Mouse (Mus musculus) ES-E14 (cell line): ENCODE measurements at regions not wholly inside any gene's neighbourhood (a gene's known extent, or its start where the extent isn't known, plus 50 kb on each side); places are given as distances from the start of the nearest gene placed in this dataset.

Source experiments
- DNase-seq: peaks from one replicate; pipeline ENCODE4 v3.0.0-alpha.2; 2013; ENCODE audit warnings: low read depth, low spot score
- H3K27ac ChIP-seq: 2 replicates; pipeline ENCODE4 v1.5.1; 2012; ENCODE audit warnings: low read depth, mild to moderate bottlenecking, low read length, moderate library complexity, mixed read lengths; ENCODE audit not compliant: poor library complexity, insufficient read depth, severe bottlenecking
- H3K36me3 ChIP-seq: 2 replicates; pipeline ENCODE4 v1.6.1; 2012; ENCODE audit warnings: mild to moderate bottlenecking, low read length, moderate library complexity, mixed read lengths; ENCODE audit not compliant: control insufficient read depth, poor library complexity, insufficient read depth, severe bottlenecking
- H3K4me1 ChIP-seq, 2 experiments: fragments of 150-350 bp in 1 of 2; sonication (generic) in 1 of 2; 2 replicates each; pipeline ENCODE4 v1.6.1; 2012; ENCODE audit warnings: low read length in 2 of 2, mild to moderate bottlenecking in 1 of 2, mixed read lengths in 1 of 2; ENCODE audit not compliant: control insufficient read depth in 2 of 2, insufficient read depth in 2 of 2, poor library complexity in 1 of 2
- H3K4me3 ChIP-seq, 2 experiments: fragments of 150-350 bp in 1 of 2; sonication (generic) in 1 of 2; 2 replicates each; pipeline ENCODE4 v1.5.1; 2012; ENCODE audit warnings: low read length in 2 of 2, low read depth in 1 of 2, mild to moderate bottlenecking in 1 of 2, mixed read lengths in 1 of 2; ENCODE audit not compliant: insufficient read depth in 1 of 2, poor library complexity in 1 of 2, severe bottlenecking in 1 of 2
- H3K9ac ChIP-seq: 2 replicates; pipeline ENCODE4 v1.6.1; 2012; ENCODE audit warnings: low read depth, mild to moderate bottlenecking, low read length, mixed read lengths; ENCODE audit not compliant: poor library complexity, insufficient read depth, severe bottlenecking
- H3K9me3 ChIP-seq: fragments of 150-350 bp; sonication (generic); 2 replicates; pipeline ENCODE4 v1.6.1; 2012; ENCODE audit warnings: low read depth, mild to moderate bottlenecking, low read length; ENCODE audit not compliant: control insufficient read depth, insufficient read depth
- CHD2 ChIP-seq: IDR thresholded peaks from 2 replicates; pipeline ENCODE4 v1.6.1; 2014; ENCODE audit warnings: mild to moderate bottlenecking, low read depth, low read length, inconsistent platforms
- HCFC1 ChIP-seq: IDR thresholded peaks from 2 replicates; pipeline ENCODE4 v1.6.1; 2012; ENCODE audit warnings: low read length, inconsistent platforms, borderline replicate concordance; ENCODE audit not compliant: insufficient read depth
- MAFK ChIP-seq: IDR thresholded peaks from 2 replicates; pipeline ENCODE4 v1.6.1; 2014; ENCODE audit warnings: mild to moderate bottlenecking, low read depth, low read length, inconsistent platforms; ENCODE audit not compliant: insufficient read depth
- ZC3H11A ChIP-seq: IDR thresholded peaks from 2 replicates; pipeline ENCODE4 v1.6.1; 2012; ENCODE audit warnings: low read depth, mild to moderate bottlenecking, inconsistent platforms, low read length, borderline replicate concordance
- ZNF384 ChIP-seq: IDR thresholded peaks from 2 replicates; pipeline ENCODE4 v1.6.1; 2012; ENCODE audit warnings: low read depth, low read length, inconsistent platforms
- in situ Hi-C, 2 experiments: fragments of 600-800 bp; cut with MboI; formaldehyde crosslinking; loops; one replicate each; pipeline ENCODE4 v1.15.1; 2025; ENCODE audit warnings: low sequenced_read_pairs in 2 of 2, inconsistent platforms in 1 of 2; ENCODE audit not compliant: unreplicated experiment in 2 of 2

DNA sequence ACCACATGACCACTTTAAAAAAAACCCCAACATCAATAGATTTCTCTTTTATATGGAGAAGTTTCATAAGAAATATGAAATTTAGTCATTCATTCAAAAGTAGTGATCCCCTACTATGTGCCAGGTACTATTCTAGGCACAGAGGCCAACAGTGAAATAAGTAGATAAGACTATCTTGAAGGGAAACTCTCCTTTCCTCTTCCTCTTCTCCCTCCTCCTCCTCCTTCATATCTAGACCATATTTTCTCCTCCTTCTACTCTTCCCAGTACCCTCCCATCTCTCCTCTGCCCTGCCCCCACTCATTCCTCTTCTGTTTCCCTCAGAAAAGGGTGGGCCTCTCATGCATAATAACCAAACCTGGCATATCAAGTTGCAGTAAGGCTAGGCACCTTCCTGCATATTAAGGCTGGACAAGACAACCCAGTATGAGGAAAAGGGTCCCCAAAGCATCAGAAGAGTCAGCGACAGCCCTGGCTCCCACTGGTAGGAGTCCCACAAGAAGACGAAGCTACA lies 54.4 kb upstream of the Prickle1 start:
- no peak overlapping the region for H3K9ac ChIP-seq
- H3K9me3 ChIP-seq, result no peaks in the 10 kb centered on the region
- no peaks in the 10 kb centered on the region for H3K4me1 ChIP-seq
- H3K27ac ChIP-seq, result no peak overlapping the region
- TF ChIP-seq ZNF384 (no peak), MAFK (no peak), HCFC1 (no peak), CHD2 (no peak)
- in situ Hi-C loops, result no loop called here
- no peak overlapping the region for H3K4me3 ChIP-seq
- no peak for DNase-seq
- no peaks in the 10 kb centered on the region for H3K36me3 ChIP-seq

DNA sequence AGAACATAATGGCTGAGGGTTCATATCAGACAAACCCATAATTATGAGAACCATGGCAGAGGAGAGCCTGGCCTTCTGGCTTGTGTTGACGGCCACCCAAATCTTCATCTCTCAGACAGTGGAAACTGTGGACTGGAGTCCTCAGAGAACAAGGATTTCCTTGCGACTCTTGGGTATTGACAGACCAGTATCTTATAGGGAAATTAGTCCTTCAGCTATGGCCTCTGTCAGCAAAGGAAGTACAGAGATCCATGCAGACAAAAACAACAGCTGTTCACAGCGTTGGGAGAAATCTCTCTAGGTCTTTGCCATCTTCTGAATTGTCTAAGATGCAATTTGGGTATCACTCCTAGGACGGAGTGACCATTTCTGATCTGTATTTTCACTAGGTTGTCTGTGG lies 53.0 kb upstream of the Prickle1 start:
- Histone ChIP-seq H3K27ac (no peak overlapping the region), H3K4me3 (no peak overlapping the region), H3K9ac (no peak overlapping the region), H3K4me1 (no peaks in the 10 kb centered on the region), H3K9me3 (no peaks in the 10 kb centered on the region), H3K36me3 (no peaks in the 10 kb centered on the region)
- in situ Hi-C loops, result no loop called here
- no peak for DNase-seq
- TF ChIP-seq CHD2 (no peak), HCFC1 (no peak), ZC3H11A (no peak), MAFK (no peak), ZNF384 (no peak)

DNA sequence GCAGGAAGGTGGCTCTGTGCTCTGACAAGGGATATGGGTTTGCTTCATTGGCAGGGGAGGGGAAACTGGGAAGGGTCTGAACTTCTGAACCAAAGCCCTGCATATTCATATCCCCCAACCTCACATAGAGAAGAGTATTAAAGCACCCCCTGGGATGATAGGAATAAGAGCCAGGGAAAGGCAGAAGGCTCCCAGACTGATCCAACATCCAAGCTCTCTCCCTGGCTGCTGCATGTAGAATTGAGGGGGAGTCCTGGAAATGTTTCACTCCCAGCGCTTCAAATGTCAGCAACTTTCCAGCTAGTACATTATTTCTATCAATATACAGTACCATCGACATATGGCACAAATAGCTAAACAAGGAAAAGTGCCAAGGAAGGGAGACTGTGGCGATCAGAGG lies 51.1 kb upstream of the Prickle1 start:
- no peaks in the 10 kb centered on the region for H3K36me3 ChIP-seq
- no peak overlapping the region for H3K9ac ChIP-seq
- H3K4me3 ChIP-seq, result no peak overlapping the region
- TF ChIP-seq HCFC1 (no peak), ZNF384 (no peak), MAFK (no peak), CHD2 (no peak), ZC3H11A (no peak)
- DNase-seq, result no peak
- H3K4me1 ChIP-seq, result no peaks in the 10 kb centered on the region
- H3K9me3 ChIP-seq, result no peaks in the 10 kb centered on the region
- no peak overlapping the region for H3K27ac ChIP-seq
- in situ Hi-C loops, result no loop called here

DNA sequence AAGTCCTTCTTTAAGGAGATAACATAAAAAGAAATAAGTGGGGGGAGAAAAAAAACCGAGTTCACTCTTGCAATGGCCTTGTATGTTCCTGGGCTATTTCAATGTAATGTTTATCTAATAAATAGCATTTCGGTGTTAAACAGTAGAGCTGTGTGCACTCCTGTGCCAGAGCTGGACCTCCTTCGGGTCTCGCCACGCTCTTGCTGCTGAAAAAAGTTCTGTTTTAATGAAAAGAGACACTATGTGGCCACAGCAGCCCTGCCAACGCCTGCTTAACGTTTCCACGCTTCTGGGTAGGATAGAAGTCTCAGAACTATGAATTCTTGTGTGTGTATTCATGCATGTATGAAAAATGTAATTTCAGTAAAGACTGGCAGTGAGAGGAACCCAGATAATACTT lies 50.3 kb upstream of the Prickle1 start:
- TF ChIP-seq ZNF384 (no peak), MAFK (no peak), CHD2 (no peak), HCFC1 (no peak), ZC3H11A (no peak)
- no peak overlapping the region for H3K27ac ChIP-seq
- in situ Hi-C loops, result no loop called here
- DNase-seq, result no peak
- no peak overlapping the region for H3K9ac ChIP-seq
- H3K4me1 ChIP-seq, result no peaks in the 10 kb centered on the region
- H3K4me3 ChIP-seq, result no peak overlapping the region
- H3K36me3 ChIP-seq, result no peaks in the 10 kb centered on the region
- H3K9me3 ChIP-seq, result no peaks in the 10 kb centered on the region
